Mouse (Mus musculus) liver, embryonic 14.5 days (tissue): ENCODE data around the gene Evpl. TPM values are rescaled to one million over a fixed set of nuclear protein-coding genes. Genes with fewer than 3 reads are reported as not detected.

Source experiments
- ATAC-seq: fragments of 200-750 bp; cut with Nextera tagmentation; 2 replicates; pipeline ENCODE4 v1.8.0; 2017; ENCODE audit warnings: moderate number of reproducible peaks, mild to moderate bottlenecking, moderate library complexity; ENCODE audit not compliant: insufficient read depth
- DNase-seq, 3 experiments: peaks; one replicate each; pipeline ENCODE4 v3.0.0-alpha.2; 2012 to 2013; ENCODE audit warnings: low read depth in 3 of 3, low spot score in 3 of 3
- H3K27ac ChIP-seq: fragments of 300-500 bp; sonication (generic); 2 replicates; pipeline ENCODE4 v1.5.1; 2014; ENCODE audit warnings: moderate library complexity, mild to moderate bottlenecking, control low read depth, inconsistent platforms
- H3K27me3 ChIP-seq: fragments of 300-500 bp; sonication (generic); 2 replicates; pipeline ENCODE4 v1.6.1; 2014; ENCODE audit warnings: mild to moderate bottlenecking, low read length, moderate library complexity; ENCODE audit not compliant: control insufficient read depth, insufficient read depth
- H3K36me3 ChIP-seq: fragments of 300-500 bp; sonication (generic); replicated peaks from 2 replicates; pipeline ENCODE4 v1.6.1; 2014; ENCODE audit warnings: low read depth; ENCODE audit not compliant: control insufficient read depth, insufficient read depth
- H3K4me1 ChIP-seq, 2 experiments: fragments of 200-500 bp in 1 of 2; fragments of 300-500 bp in 1 of 2; sonication (generic) in 1 of 2; replicated peaks; 2 replicates each; pipeline ENCODE4 v1.6.1; 2012 to 2014; ENCODE audit warnings: antibody characterized with exemption in 1 of 2, inconsistent platforms in 1 of 2, low read length in 1 of 2; ENCODE audit not compliant: control insufficient read depth in 2 of 2, insufficient read depth in 2 of 2
- H3K4me2 ChIP-seq: fragments of 300-500 bp; sonication (generic); 2 replicates; pipeline ENCODE4 v1.6.1; 2014; ENCODE audit warnings: low read depth, mild to moderate bottlenecking, control low read depth, moderate library complexity
- H3K4me3 ChIP-seq, 2 experiments: fragments of 200-500 bp in 1 of 2; fragments of 300-500 bp in 1 of 2; sonication (generic) in 1 of 2; 2 replicates each; pipeline ENCODE4 v1.5.1; 2012 to 2014; ENCODE audit warnings: low read depth in 2 of 2, low read length in 2 of 2, mild to moderate bottlenecking in 2 of 2, control low read depth in 1 of 2, inconsistent platforms in 1 of 2, moderate library complexity in 1 of 2; ENCODE audit not compliant: insufficient read depth in 1 of 2
- H3K9ac ChIP-seq: fragments of 300-500 bp; sonication (generic); replicated peaks from 2 replicates; pipeline ENCODE4 v1.6.1; 2014; ENCODE audit warnings: mild to moderate bottlenecking, control low read depth, moderate library complexity
- H3K9me3 ChIP-seq: fragments of 300-500 bp; sonication (generic); 2 replicates; pipeline ENCODE4 v1.6.1; 2016; ENCODE audit warnings: low read length, mixed read lengths; ENCODE audit not compliant: control insufficient read depth
- CTCF ChIP-seq: IDR thresholded peaks from 2 replicates; pipeline ENCODE4 v1.5.1; 2016; ENCODE audit warnings: antibody characterized with exemption, low read depth, control low read depth
- EP300 ChIP-seq: IDR thresholded peaks from 2 replicates; pipeline ENCODE4 v1.6.1; 2016; ENCODE audit warnings: antibody characterized with exemption, low read depth
- WGBS: fragments of 180-500 bp; shearing (Covaris S2); extraction: QIAGEN DNeasy Blood & Tissue Kit; methylation state at CpG from one replicate; pipeline ENCODE4 v1.1.7; 2014; ENCODE audit not compliant: insufficient replicate concordance; 5-methylcytosine and 5-hydroxymethylcytosine counted together
- polyA plus RNA-seq, 2 experiments: library from polyadenylated mRNA; depleted of rRNA in 1 of 2; stranded (reverse) in 1 of 2; unstranded in 1 of 2; fragments of >200 nt; fragmentation: Nextera tagmentation in 1 of 2; extraction: Ambion mirVana in 1 of 2; gene quantifications; 2 replicates each; pipeline versions ENCODE4 v1.2.1 to v1.2.3; 2012 to 2014

Gene Evpl
- polyA plus RNA-seq, 2 experiments = 0.04 to 0.09 TPM

DNA sequence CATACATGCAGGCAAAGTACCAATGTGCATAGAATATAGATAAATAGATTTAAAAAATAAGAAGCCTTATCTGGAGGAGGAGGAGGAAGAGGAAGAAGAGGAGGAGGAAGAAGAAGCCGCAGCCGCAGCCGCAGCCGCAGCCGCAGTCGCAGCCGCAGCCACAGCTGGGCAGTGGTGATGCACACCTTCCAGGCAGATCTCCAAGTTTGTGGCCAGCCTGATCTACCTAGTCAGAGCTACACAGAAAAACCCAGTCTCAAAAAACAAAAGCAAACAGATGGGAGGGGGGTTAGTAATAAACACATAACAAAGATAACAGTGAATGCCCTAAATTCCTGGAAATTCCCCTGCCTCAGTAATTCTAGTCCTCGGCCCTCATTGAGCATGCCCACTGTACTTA lies 43.3 kb downstream of the Evpl start:
- H3K4me1 ChIP-seq = peaks cover 16 to 22% of the 10 kb centered on the region in 2 experiments
- no peak overlapping the region; the same call in 1 of the 2 replicates for H3K27ac ChIP-seq
- 38% methylated on average over 8 of the region's 8 CpGs for WGBS
- H3K4me3 ChIP-seq = no peak overlapping the region
- TF ChIP-seq EP300 = no peak
- no peak for TF ChIP-seq CTCF
- ATAC-seq (no peak), DNase-seq (no peak)
- no peaks in the 10 kb centered on the region for H3K9me3 ChIP-seq
- H3K4me2 ChIP-seq = peak overlapping the region; percentile 42
- H3K9ac ChIP-seq = peak overlapping the region; percentile 1; the same call in 1 of the 2 replicates
- H3K36me3 ChIP-seq = no peaks in the 10 kb centered on the region; the same call in 1 of the 2 replicates
- H3K27me3 ChIP-seq = no peaks in the 10 kb centered on the region

DNA sequence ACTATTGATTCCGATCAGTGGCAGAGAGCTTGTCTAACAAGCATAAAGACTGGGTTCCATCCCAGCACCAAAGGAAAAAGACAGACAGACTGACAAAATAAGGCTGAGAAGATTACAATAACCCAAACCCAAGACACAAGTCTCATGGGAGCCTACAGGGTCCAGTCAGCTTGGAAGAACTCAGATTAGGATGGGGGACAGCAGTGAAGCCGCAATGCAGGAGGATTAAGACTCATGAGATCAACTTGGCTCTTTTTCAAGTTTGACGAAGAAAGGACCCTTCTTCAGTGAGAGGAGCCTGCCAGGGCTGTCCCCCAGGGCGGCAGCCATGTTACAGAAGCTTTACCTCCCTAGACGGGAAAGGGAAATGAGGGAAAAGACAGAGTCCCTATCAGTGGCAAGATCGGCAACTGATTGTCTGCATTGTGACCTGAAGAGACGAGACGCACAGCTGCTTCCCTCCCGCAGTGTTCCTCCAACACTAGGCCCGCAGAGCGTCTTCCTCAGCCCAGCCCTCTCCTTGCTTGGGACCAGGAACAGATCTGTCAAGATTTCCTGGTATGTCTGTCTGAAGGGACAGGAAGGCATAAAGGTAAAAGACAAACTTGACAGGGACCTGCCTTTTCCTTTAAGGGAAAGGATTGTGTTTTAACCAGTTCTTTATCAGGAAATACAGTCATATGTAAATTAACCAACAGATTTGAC lies 50.5 kb downstream of the Evpl start:
- H3K36me3 ChIP-seq = peaks cover 3% of the 10 kb centered on the region

DNA sequence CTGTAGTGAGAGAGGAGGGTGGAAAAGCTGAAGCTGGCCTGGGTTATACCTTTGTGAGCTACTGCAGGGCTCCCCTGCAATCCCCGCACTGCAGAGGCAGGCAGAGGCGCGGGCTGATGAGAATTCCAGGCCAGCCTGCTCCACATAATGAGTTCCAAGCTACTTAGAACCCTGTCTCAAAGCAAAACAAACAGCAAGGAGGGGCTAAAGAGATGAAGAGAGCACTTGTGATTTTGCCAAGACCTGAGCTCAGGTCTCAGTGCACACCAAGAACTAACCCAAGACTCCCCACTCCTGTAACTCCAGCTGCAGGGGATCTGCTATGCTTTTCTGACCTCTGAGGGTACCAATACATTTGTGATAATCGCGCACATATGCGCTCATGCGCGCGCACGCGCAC lies 51.5 kb downstream of the Evpl start:
- ATAC-seq = no peak
- Histone ChIP-seq H3K4me1 (no peaks in the 10 kb centered on the region), H3K36me3 (peaks cover 3% of the 10 kb centered on the region), H3K27ac (no peak overlapping the region), H3K9ac (no peak overlapping the region), H3K4me3 (no peak overlapping the region), H3K9me3 (no peaks in the 10 kb centered on the region), H3K4me2 (no peak overlapping the region), H3K27me3 (no peaks in the 10 kb centered on the region)
- no peak for DNase-seq
- TF ChIP-seq EP300 = no peak
- TF ChIP-seq CTCF = no peak
- 87% methylated on average over 11 of the region's 11 CpGs for WGBS

More for the DNA sequence above, 50.5 kb downstream of the Evpl start:
- Histone ChIP-seq H3K4me2 (no peak overlapping the region), H3K4me3 (no peak overlapping the region), H3K9ac (no peak overlapping the region), H3K27ac (no peak overlapping the region), H3K9me3 (no peaks in the 10 kb centered on the region), H3K27me3 (no peaks in the 10 kb centered on the region), H3K4me1 (no peaks in the 10 kb centered on the region)
- DNase-seq (no peak), ATAC-seq (no peak)
- WGBS = 65% methylated on average over 11 of the region's 11 CpGs
- TF ChIP-seq CTCF (no peak), EP300 (no peak)

- DNase-seq (no peak), ATAC-seq (no peak)
- H3K36me3 ChIP-seq = peaks cover 3% of the 10 kb centered on the region
- H3K27me3 ChIP-seq = no peaks in the 10 kb centered on the region
- H3K9ac ChIP-seq = no peak overlapping the region
- no peak overlapping the region for H3K4me3 ChIP-seq
- H3K9me3 ChIP-seq = no peaks in the 10 kb centered on the region
- H3K27ac ChIP-seq = no peak overlapping the region
- no peak overlapping the region for H3K4me2 ChIP-seq
- TF ChIP-seq EP300 (no peak), CTCF (no peak)
- 71% methylated on average over 3 of the region's 3 CpGs for WGBS
- no peaks in the 10 kb centered on the region for H3K4me1 ChIP-seq
Measured at GRCm38 (mm10) chr11:116185836-116186235, 52.0 kb downstream of the Evpl start.

DNA sequence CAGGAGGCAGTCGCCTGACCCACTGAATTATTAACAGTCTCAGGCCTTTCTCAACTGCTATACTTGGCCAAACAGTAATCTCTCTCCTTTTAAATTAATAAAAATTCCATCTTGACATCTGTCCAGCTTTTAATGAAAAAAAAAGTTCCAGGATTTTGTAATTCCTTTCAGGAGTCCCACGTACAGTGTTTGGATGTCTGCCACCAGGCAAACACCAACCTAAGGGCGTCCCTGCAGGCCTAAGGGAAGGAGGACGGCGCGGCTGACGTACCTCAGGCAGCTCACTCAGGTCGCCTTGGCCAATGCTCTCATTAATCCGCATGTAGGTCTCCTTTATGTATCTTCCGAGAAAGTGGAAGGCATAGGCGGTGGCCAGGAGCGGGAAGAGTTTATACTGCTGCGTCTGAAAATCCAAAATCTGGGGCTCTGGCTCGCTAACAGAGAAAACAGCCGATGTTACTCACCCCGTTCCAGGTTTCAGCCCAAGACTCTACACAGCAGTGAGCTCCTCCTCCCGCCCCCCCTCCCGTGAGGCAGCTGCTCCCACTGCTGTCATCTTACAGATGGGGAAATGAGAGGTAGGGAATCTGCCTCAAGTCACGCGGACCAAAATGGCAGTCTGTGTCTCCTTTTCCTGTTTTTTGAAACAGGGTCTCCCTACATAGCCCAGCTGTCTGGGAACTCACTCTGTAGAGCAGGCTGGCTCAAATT lies 59.3 kb downstream of the Evpl start:
- Histone ChIP-seq H3K9me3 (no peaks in the 10 kb centered on the region), H3K27ac (no peak overlapping the region), H3K4me1 (no peaks in the 10 kb centered on the region), H3K4me2 (no peak overlapping the region), H3K4me3 (no peak overlapping the region), H3K27me3 (no peaks in the 10 kb centered on the region), H3K9ac (no peak overlapping the region), H3K36me3 (peaks cover 8% of the 10 kb centered on the region)
- ATAC-seq = no peak
- TF ChIP-seq EP300 = no peak
- TF ChIP-seq CTCF = no peak
- no peak for DNase-seq
- WGBS = 83% methylated on average over 20 of the region's 20 CpGs
